Mouse (Mus musculus) limb, embryonic 15.5 days (tissue): ENCODE measurements at regions not wholly inside any gene's neighbourhood (a gene's known extent, or its start where the extent isn't known, plus 50 kb on each side); places are given as distances from the start of the nearest gene placed in this dataset.

Experiments used
- ATAC-seq: fragments of 200-750 bp; cut with Nextera tagmentation; 2 replicates; pipeline ENCODE4 v1.8.0; 2017; ENCODE audit warnings: low read depth, moderate TSS enrichment; ENCODE audit not compliant: insufficient number of reproducible peaks, low FRiP score, low TSS enrichment
- H3K27ac ChIP-seq: fragments of 300-500 bp; sonication (generic); 2 replicates; pipeline ENCODE4 v1.5.1; 2015; ENCODE audit warnings: moderate library complexity, mild to moderate bottlenecking, inconsistent platforms
- H3K27me3 ChIP-seq: fragments of 300-500 bp; sonication (generic); 2 replicates; pipeline ENCODE4 v1.6.1; 2015; ENCODE audit warnings: inconsistent platforms
- H3K36me3 ChIP-seq: fragments of 300-500 bp; sonication (generic); 2 replicates; pipeline ENCODE4 v1.6.1; 2015; ENCODE audit warnings: inconsistent platforms
- H3K4me1 ChIP-seq: fragments of 300-500 bp; sonication (generic); 2 replicates; pipeline ENCODE4 v1.6.1; 2015; ENCODE audit warnings: inconsistent platforms
- H3K4me2 ChIP-seq: fragments of 300-500 bp; sonication (generic); 2 replicates; pipeline ENCODE4 v1.6.1; 2015; ENCODE audit warnings: mild to moderate bottlenecking, inconsistent platforms
- H3K4me3 ChIP-seq: fragments of 300-500 bp; sonication (generic); 2 replicates; pipeline ENCODE4 v1.5.1; 2015; ENCODE audit warnings: mild to moderate bottlenecking, inconsistent platforms
- H3K9ac ChIP-seq: fragments of 300-500 bp; sonication (generic); 2 replicates; pipeline ENCODE4 v1.6.1; 2015; ENCODE audit warnings: inconsistent platforms
- H3K9me3 ChIP-seq: fragments of 300-500 bp; sonication (generic); 2 replicates; pipeline ENCODE4 v1.6.1; 2016; ENCODE audit warnings: inconsistent platforms
- WGBS: fragments of 180-500 bp; shearing (Covaris S2); methylation state at CpG from one replicate; pipeline ENCODE4 v1.1.7; 2015; 5-methylcytosine and 5-hydroxymethylcytosine counted together

DNA sequence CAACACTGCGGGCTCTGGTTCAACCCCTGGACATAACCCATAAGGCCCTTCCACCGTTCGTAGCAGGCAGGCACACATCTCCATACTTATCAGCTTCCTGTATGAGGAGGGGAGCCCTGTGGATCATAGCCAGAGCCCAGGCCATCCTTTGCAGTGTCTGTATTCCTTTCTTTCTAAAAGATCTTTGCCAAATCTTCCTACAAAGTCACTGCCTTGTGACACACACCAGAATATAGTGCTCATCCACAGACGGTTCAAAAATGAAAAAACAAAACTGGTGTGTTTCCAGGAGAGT, 152.9 kb downstream of the Adamts15 start:
- H3K4me2 ChIP-seq = no peak overlapping the region
- no peak overlapping the region for H3K4me3 ChIP-seq
- H3K9ac ChIP-seq = no peak overlapping the region
- H3K27ac ChIP-seq = no peak overlapping the region
- 65% methylated on average over 4 of the region's 4 CpGs for WGBS
- H3K27me3 ChIP-seq = no peaks in the 10 kb centered on the region
- H3K9me3 ChIP-seq = no peaks in the 10 kb centered on the region
- ATAC-seq = no peak
- H3K4me1 ChIP-seq = peaks cover 30% of the 10 kb centered on the region
- H3K36me3 ChIP-seq = no peaks in the 10 kb centered on the region

DNA sequence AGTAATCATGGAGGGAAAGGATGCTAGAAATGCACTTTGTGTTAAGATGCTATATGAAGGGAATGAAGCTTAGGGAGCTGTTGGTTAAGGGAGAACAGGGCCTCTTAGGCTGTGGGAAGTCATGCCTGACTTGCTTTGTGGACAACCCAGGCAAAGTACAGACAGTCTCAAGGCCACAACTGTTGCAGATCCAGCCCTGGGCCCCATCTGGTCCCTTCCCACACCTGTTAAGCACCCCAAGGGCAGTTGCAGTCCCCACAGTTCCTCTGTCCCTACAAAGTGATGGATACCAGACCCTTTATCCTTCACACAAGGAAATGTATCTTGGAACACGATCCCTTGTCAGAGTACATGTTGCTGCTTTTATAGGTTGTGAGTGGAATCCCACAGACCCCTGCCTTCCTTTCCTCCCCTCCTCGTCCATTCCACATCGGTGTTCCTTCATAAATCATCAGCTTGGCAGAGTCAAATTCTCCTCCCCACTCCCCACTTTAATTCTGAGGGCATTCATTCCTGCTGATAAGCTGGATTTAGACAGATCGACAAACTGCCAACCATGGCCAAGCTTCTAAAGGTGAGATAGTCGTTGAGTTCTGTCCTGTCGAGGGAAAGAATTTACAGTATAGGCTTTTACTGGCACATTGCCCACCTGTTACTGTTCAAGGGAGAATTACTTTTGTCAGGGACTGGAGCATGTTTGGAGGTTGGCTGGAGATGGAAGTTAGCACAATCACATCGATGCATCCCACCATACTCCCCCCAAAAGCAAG, 153.4 kb downstream of the Adamts15 start:
- no peak overlapping the region for H3K9ac ChIP-seq
- no peak for ATAC-seq
- no peaks in the 10 kb centered on the region for H3K36me3 ChIP-seq
- H3K4me3 ChIP-seq = no peak overlapping the region
- no peaks in the 10 kb centered on the region for H3K9me3 ChIP-seq
- H3K27me3 ChIP-seq = no peaks in the 10 kb centered on the region
- no peak overlapping the region for H3K4me2 ChIP-seq
- H3K4me1 ChIP-seq = peaks cover 30% of the 10 kb centered on the region
- 26% methylated on average over 7 of the region's 7 CpGs for WGBS
- H3K27ac ChIP-seq = 0 out of 2 replicates have a peak overlapping the region, but pooled peaks have one; percentile 8

DNA sequence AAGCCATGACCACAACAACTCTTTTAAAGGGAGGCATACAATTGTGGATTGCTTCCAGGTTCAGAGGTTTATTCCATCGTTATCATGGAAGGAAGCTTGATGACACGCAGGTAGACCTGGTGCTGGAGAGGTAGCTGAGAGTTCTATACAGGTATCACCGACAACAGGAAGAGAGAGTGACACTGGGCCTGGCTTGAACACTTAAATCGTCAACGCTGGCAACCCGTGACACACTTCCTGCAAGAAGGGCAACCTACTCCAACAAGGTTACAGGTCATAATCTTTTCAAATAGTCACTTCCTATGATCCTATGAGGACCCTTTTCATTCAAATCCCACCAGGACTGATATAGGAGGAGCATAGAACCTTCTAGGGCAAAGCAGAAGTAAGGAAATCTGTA, 155.6 kb downstream of the Adamts15 start:
- no peak overlapping the region for H3K9ac ChIP-seq
- H3K4me2 ChIP-seq = no peak overlapping the region
- H3K9me3 ChIP-seq = no peaks in the 10 kb centered on the region
- WGBS = 93% methylated on average over 6 of the region's 6 CpGs
- H3K4me3 ChIP-seq = no peak overlapping the region
- no peak overlapping the region for H3K27ac ChIP-seq
- H3K4me1 ChIP-seq = peaks cover 26% of the 10 kb centered on the region
- no peaks in the 10 kb centered on the region for H3K27me3 ChIP-seq
- ATAC-seq = no peak
- H3K36me3 ChIP-seq = no peaks in the 10 kb centered on the region

DNA sequence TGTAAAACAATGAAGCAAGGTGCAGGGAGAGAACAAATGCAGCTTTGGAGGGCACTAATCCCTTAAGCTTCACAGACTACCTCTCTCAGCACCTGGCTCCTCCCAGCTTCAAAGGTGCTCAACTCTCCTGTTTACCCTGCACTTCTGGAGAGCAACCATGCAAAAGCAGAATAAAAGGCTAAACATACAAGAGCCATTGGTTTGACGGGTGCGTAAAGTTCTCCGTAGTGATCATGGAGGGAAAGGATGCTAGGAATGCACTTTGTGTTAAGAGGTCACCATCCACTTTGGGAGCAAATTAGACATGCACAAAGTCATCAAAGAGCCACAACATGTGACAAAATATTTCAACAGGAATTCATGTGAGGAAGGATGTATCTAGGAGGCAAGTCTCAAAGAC, 156.1 kb downstream of the Adamts15 start:
- WGBS = 79% methylated on average over 3 of the region's 3 CpGs
- H3K4me2 ChIP-seq = no peak overlapping the region
- H3K9me3 ChIP-seq = no peaks in the 10 kb centered on the region
- H3K36me3 ChIP-seq = no peaks in the 10 kb centered on the region
- no peak overlapping the region for H3K4me3 ChIP-seq
- no peaks in the 10 kb centered on the region for H3K27me3 ChIP-seq
- peaks cover 21% of the 10 kb centered on the region for H3K4me1 ChIP-seq
- H3K27ac ChIP-seq = no peak overlapping the region
- ATAC-seq = no peak
- H3K9ac ChIP-seq = no peak overlapping the region

DNA sequence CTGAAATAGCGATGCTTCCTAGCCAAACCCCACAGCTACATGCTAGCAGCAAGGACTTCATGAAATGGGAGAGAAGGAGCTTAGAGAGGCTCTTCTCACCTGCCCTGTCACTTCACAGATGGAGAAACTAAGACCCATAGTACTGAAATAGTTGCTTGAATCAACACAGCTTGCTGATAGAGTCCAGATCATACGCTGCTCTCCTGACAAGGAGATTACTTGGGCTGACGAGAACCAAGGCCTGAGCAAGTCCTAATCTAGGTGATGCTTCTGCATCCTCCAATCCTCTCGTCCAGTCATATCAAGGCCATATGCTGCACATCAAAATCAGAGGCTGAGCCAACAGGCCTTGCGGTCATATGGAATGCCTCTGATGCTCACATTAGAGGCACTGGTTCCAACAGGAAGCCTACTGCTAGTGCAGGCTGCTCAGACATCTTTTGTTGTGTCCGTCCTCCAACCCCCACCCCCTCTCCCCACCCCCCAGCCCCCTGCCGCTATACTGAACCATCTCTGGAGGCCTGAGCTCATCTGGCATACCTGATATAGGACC, 157.2 kb downstream of the Adamts15 start:
- H3K27me3 ChIP-seq = no peaks in the 10 kb centered on the region
- peaks cover 11% of the 10 kb centered on the region for H3K4me1 ChIP-seq
- H3K9ac ChIP-seq = no peak overlapping the region
- H3K4me2 ChIP-seq = no peak overlapping the region
- no peaks in the 10 kb centered on the region for H3K9me3 ChIP-seq
- no peak overlapping the region for H3K27ac ChIP-seq
- no peak for ATAC-seq
- WGBS = 68% methylated on average over 7 of the region's 7 CpGs
- H3K4me3 ChIP-seq = no peak overlapping the region
- no peaks in the 10 kb centered on the region for H3K36me3 ChIP-seq

DNA sequence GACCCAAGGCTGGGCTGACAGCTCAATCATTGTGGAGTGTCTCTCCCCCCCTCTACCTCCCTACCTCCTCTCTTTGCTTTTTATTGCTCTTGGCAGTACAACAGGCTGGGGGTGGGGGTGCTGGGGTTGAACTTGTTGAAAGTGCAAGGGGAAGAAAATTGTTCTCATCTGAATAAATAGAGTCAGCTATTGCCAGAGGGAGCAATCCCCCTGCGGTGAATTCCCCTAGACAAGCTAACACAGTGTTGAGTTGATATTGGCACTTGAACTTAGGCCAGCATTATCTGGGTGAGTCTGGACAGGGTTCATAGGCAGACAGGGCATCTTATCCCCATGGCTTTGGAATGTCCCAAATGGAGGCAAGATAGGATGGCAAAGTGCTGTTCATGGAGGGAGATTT, 159.3 kb downstream of the Adamts15 start:
- no peak for ATAC-seq
- Histone ChIP-seq H3K36me3 (no peaks in the 10 kb centered on the region), H3K9ac (no peak overlapping the region), H3K27me3 (no peaks in the 10 kb centered on the region), H3K4me3 (no peak overlapping the region), H3K27ac (no peak overlapping the region), H3K4me1 (peaks cover 7% of the 10 kb centered on the region; the same call in 1 of the 2 replicates), H3K4me2 (no peak overlapping the region), H3K9me3 (no peaks in the 10 kb centered on the region)
- 56% methylated on average over 1 of the region's 1 CpGs for WGBS

DNA sequence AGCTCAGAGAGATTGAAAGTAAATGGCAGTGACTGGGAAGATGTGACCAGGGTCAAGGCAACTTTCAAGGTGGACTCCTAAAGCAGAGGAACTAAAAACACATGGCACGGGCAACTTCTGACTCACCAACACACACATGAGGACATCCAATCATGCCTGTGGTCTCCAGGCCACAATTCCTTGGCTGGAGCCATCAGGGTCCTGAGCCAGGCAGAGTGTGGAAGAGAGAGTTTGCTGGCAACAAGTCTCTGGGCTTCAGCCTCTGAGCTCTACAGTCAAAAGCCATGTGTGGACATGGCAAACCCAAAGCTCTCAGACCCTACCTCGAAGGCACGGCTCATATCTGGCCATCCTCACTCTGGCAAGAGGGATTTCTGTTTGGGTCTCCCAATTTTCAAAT, 164.1 kb downstream of the Adamts15 start:
- Histone ChIP-seq H3K9ac (no peak overlapping the region), H3K9me3 (no peaks in the 10 kb centered on the region), H3K4me2 (no peak overlapping the region), H3K4me3 (no peak overlapping the region), H3K4me1 (peaks cover 6% of the 10 kb centered on the region; the same call in 1 of the 2 replicates), H3K27me3 (no peaks in the 10 kb centered on the region), H3K36me3 (no peaks in the 10 kb centered on the region), H3K27ac (no peak overlapping the region)
- 88% methylated on average over 3 of the region's 3 CpGs for WGBS
- no peak for ATAC-seq

DNA sequence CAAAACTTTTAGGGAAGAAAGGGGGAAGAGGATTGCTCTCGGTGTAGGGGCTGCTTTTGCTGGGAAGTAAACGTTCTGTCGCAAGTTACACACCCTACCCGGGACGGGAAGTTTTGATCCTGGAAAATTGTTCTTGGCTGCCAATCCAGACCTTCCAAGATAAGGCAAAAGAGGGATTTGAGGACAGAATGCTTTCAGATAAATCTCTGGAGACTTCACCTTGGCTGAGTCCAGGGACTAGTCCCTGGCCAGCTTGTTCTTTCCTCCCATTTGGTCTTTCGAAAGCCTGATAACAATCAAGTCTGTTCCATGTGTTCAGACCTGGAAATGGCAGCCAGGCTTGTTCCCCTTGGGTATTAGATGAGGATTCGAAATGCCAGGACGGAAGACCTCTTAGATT, 164.8 kb downstream of the Adamts15 start:
- H3K4me1 ChIP-seq = no peaks in the 10 kb centered on the region
- no peaks in the 10 kb centered on the region for H3K27me3 ChIP-seq
- H3K9me3 ChIP-seq = no peaks in the 10 kb centered on the region
- H3K4me2 ChIP-seq = no peak overlapping the region
- ATAC-seq = no peak
- 84% methylated on average over 8 of the region's 8 CpGs for WGBS
- no peak overlapping the region for H3K4me3 ChIP-seq
- no peak overlapping the region for H3K9ac ChIP-seq
- no peaks in the 10 kb centered on the region for H3K36me3 ChIP-seq
- no peak overlapping the region for H3K27ac ChIP-seq

DNA sequence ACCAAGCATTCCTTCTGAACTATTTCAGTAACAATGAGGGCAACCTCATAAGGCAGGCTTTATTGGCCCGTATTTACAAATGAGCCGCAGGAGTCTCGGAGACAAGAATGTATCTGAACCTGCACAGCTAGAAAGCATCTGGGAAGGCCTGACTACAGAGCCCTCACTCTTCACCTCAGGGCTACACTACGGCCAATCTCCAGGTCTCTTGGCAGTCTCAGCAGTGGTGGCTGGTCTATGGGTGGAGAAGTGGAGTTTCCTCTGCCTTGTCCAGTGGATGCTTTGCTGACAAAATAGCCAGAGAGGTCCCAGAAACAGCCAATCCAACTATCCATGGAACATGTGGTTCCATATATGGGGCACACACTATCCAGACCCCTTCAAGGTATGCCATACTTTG, 165.5 kb downstream of the Adamts15 start:
- Histone ChIP-seq H3K4me1 (no peaks in the 10 kb centered on the region), H3K9ac (no peak overlapping the region), H3K4me2 (no peak overlapping the region), H3K4me3 (no peak overlapping the region), H3K9me3 (no peaks in the 10 kb centered on the region), H3K27me3 (no peaks in the 10 kb centered on the region), H3K36me3 (no peaks in the 10 kb centered on the region), H3K27ac (no peak overlapping the region)
- WGBS = 75% methylated on average over 4 of the region's 4 CpGs
- ATAC-seq = no peak

DNA sequence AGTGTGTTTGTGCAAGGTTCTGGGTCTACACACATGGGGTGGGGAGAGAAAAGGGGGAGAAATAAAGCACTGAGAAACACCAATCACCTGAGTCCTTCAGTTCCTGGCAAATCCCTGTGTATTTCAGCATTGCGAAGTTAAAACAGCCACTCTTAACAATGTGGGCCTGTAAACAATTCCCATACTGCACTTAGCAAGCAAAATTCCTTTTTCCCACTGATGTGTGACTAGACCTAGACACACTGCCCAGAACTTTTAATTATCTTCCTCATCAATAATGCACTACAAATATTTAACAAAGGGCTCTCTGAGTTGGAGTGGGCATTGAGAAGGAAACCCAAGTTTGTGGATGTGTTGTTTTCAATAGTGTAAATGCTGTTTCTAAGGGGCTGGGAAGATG, 166.7 kb downstream of the Adamts15 start:
- 78% methylated on average over 1 of the region's 1 CpGs for WGBS
- no peak overlapping the region for H3K27ac ChIP-seq

DNA sequence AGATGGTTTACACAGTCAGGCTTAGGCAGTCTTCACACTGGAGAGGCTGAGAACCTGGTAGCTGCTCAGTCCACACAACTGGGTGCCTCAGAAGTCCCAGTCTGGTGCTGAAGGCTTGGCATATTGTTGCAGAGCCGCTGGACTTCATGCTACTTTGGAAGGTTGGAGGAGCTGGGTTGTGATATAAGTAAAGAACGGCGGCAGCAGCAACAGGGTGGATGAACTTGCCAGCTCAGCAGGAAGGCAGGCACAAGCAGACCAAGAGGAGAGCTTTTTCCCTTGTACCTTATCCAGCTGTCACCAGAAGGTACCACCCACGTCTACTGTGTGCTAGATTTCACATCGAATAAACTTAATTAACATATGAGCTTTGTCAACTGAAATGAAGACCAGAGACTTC, 167.4 kb downstream of the Adamts15 start:
- H3K27me3 ChIP-seq = no peaks in the 10 kb centered on the region
- no peaks in the 10 kb centered on the region for H3K4me1 ChIP-seq
- H3K4me3 ChIP-seq = no peak overlapping the region
- H3K9ac ChIP-seq = no peak overlapping the region
- WGBS = 90% methylated on average over 5 of the region's 5 CpGs
- no peak for ATAC-seq
- H3K9me3 ChIP-seq = no peaks in the 10 kb centered on the region
- no peaks in the 10 kb centered on the region for H3K36me3 ChIP-seq
- no peak overlapping the region for H3K4me2 ChIP-seq
- no peak overlapping the region for H3K27ac ChIP-seq

More for the DNA sequence above, 166.7 kb downstream of the Adamts15 start:
- Histone ChIP-seq H3K9me3 (no peaks in the 10 kb centered on the region), H3K27me3 (no peaks in the 10 kb centered on the region), H3K4me3 (no peak overlapping the region), H3K36me3 (no peaks in the 10 kb centered on the region), H3K9ac (no peak overlapping the region), H3K4me1 (no peaks in the 10 kb centered on the region), H3K4me2 (no peak overlapping the region)
- no peak for ATAC-seq

DNA sequence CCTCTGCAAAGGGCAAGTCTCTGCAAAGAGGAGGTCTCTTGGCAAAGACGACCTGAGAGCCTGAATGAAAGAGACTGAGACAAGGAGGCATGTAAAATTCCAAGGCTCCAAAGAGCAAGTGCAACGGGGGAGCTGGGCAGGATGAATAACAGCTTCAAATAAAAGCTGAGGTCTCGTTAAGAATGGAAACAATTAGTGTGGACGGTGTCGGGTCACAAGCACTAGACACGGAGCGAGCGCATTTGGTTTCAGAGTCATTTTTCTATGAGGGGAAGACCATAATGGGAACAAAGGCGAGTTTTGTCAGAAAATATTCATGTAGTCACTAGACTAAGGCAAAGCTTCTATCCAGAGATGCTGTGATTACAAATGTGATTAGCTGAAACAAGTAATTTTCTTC, 178.8 kb downstream of the Adamts15 start:
- Histone ChIP-seq H3K9me3 (no peaks in the 10 kb centered on the region), H3K4me3 (no peak overlapping the region), H3K27me3 (no peaks in the 10 kb centered on the region), H3K4me1 (peaks cover 16% of the 10 kb centered on the region), H3K4me2 (no peak overlapping the region), H3K9ac (no peak overlapping the region), H3K36me3 (no peaks in the 10 kb centered on the region), H3K27ac (no peak overlapping the region)
- WGBS = 26% methylated on average over 9 of the region's 9 CpGs
- ATAC-seq = no peak
